Mouse (Mus musculus): ENCODE measurements at regions not wholly inside any gene's neighbourhood (a gene's known extent, or its start where the extent isn't known, plus 50 kb on each side); places are given as distances from the start of the nearest gene placed in this dataset.
A peak's percentile ranks its signal among the peaks of the same experiment; 100 is the strongest.
"Not testable (repeated sequence)": the region's sequence is repeated elsewhere in the genome, so short reads cannot be mapped to it uniquely, and the experiment has no call there.

GRCm38 (mm10) chr12:90664436-90664835, 73.8 kb downstream of the Dio2 start:
- DNase-seq (ENCODE audit: low spot score): no peak

GRCm38 (mm10) chr12:90645452-90645851, 92.8 kb downstream of the Dio2 start:
- DNase-seq (ENCODE audit: low spot score): no peak

DNA sequence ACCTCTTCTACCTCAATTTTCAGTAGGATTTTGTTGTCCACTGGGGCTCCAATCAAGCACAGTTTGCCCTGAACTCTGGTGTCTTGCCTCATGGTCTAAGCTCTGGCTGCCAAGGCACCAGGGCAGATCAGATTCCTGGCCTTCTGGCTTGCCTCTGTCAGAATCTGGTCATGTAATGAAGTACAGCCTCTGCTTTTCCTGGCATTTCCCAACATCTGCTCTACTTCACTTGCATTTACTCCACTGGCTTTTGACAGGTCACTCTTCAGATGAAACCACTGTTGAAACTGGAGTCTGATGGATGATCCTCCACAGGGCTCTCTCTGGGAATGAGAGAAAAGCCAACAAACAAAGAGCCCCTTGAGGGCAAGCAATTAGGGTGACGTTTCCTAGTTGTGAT, 94.3 kb downstream of the Dio2 start:
- no peak for DNase-seq (ENCODE audit: low spot score)

GRCm38 (mm10) chr12:90624856-90625255, 113.4 kb downstream of the Dio2 start:
- DNase-seq (ENCODE audit: low spot score): no peak

GRCm38 (mm10) chr12:90623426-90623825, 114.8 kb downstream of the Dio2 start:
- DNase-seq (ENCODE audit: low spot score): no peak

DNA sequence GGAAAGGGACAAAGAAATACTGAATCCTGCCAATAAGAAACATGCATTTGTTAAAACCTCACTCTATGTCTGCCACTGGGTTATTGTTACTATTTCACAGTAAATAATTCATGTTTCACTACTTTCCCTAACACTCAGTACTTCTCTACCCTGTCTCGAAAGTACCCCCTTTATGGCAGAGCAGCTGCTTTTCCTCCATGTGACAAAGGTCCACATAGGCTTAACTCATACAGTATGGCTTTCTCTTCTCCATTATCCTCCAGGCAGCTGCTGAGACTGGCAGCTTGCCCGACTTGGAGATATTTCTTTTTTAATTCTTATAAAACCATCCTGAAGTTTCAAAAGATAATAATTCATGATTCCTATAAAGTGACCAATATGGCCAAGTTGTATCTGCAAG, 129.4 kb downstream of the Dio2 start:
- DNase-seq (ENCODE audit: low spot score): no peak

GRCm38 (mm10) chr12:90607894-90608293, 130.3 kb downstream of the Dio2 start:
- DNase-seq (ENCODE audit: low spot score): no peak

- no peak for DNase-seq (ENCODE audit: low spot score)
Measured at GRCm38 (mm10) chr12:90580006-90580405, 158.2 kb downstream of the Dio2 start.

GRCm38 (mm10) chr12:90576103-90576502, 162.1 kb downstream of the Dio2 start:
- no peak for DNase-seq (ENCODE audit: low spot score)

GRCm38 (mm10) chr12:90571907-90572306, 166.3 kb downstream of the Dio2 start:
- DNase-seq (ENCODE audit: low spot score): no peak

DNA sequence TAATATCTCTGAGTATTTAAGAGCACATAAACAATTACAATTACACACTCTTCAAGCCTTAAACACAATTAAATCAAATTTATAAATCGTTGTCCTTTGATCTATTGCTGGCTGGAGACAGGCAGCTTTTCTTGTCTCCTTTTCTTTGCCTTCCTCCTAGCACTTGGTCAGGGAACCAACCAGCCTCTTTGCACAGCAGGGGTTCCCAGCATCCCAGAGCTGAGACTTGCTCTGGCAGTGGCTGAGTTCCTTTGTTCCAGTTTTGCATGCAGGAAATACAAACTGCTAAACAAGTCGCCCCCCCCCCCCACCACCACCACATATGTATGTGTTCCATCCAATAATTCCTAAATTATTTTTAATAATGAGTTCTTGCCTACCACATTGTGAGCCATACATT, 166.7 kb downstream of the Dio2 start:
- no peak for DNase-seq (ENCODE audit: low spot score)

- DNase-seq (ENCODE audit: low spot score): peak; percentile 12
Measured at GRCm38 (mm10) chr12:90566349-90566748, 171.9 kb downstream of the Dio2 start.

- DNase-seq (ENCODE audit: low spot score): no peak
Measured at GRCm38 (mm10) chr12:90565051-90565450, 173.2 kb downstream of the Dio2 start.

DNA sequence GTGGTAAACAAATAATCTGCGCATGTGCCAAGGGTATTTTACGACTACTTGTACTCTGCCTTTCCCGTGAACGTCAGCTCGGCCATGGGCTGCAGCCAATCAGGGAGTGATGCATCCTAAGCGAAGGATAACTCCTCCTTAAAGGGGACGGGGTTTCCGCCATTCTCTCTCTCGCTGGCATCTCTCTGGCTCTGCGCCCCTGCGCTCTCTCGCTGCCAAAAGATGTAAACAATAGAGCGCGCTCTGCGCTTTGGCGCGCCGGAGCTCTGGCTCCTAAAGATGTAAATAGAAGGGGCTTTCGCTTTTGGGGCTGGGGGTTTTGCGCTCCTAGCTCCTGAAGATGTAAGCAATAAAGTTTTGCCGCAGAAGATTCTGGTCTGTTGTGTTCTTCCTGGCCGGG, 173.6 kb downstream of the Dio2 start:
- not testable (repeated sequence) for DNase-seq (ENCODE audit: low spot score)

DNA sequence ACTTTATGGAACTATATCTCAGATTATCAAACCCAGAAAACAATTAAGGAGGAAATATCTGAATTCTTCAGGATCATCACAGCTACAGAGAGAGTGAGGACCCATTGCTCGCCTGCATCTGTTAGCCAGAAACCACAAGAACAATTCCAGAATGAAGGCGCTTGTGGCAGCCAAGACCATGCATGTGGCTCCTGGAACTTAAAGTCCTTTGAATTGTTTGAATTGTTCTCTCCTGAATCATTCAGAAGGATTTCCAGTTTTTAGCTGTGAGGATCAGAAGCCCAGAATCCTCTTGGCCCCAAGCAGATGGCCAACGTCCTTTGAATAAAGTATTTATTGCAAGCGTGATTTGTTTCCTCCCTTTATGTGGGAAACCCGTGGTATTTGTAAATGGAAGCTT, 195.9 kb downstream of the Dio2 start:
- no peak for DNase-seq (ENCODE audit: low spot score)

All from urinary bladder, postnatal 25 days (tissue).